Mouse (Mus musculus): Measurements from ENCODE around the gene Bicc1.

Gene Bicc1

GRCm38 (mm10) chr10:71025131-71025894, 134.2 kb downstream of the Bicc1 start:
- in situ Hi-C loops (cut with MboI; ENCODE audit: low pct_unique_long_range_greater_than_20kb in 1 of 2, low sequenced_read_pairs in 2 of 2, unreplicated experiment in 1 of 2), result no loop called here

DNA sequence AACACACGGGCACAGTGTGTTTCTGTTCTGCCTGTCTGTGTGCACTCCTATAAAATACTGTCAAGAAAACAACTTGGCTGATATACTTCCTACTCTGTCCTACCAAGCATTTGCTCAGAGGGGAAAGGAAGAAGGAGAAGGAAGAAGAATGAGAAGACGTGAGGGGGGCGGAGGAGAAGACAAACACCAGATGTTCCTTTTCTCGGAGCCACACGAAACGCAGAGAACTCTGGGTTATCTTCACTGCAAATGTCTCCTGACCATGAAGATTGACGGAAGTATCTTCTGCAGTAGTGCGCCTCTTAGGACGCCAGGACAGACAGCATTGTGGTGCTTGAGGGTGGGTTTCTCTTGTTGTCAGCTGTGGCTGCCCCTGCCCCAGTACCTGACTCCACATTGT, 134.8 kb downstream of the Bicc1 start:
- in situ Hi-C loops (cut with MboI; ENCODE audit: low pct_unique_long_range_greater_than_20kb in 1 of 2, low sequenced_read_pairs in 2 of 2, unreplicated experiment in 1 of 2), result no loop called here

DNA sequence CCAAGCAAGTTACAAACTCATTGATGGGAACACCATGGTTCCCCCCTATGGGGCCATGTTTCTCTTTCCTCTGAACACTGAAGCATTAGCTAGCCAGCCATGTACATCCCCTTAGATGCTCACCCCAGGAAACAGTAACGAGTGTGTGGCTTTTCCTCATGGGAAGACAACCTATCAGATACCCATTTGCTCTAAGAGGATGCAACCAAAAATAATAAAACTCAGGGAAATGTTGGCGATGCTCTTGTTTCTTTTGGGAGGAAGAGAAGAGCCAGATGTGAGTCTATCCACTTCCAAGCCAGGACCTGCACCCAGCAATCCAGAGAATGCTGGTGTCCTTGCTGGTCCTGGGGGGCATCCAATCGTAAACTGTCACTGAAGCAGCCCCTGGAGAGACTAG, 136.0 kb downstream of the Bicc1 start:
- in situ Hi-C loops (cut with MboI; ENCODE audit: low pct_unique_long_range_greater_than_20kb in 1 of 2, low sequenced_read_pairs in 2 of 2, unreplicated experiment in 1 of 2), result no loop called here

- in situ Hi-C loops (cut with MboI; ENCODE audit: low pct_unique_long_range_greater_than_20kb in 1 of 2, low sequenced_read_pairs in 2 of 2, unreplicated experiment in 1 of 2), result no loop called here
These were observed 139.0 kb downstream of the Bicc1 start for GRCm38 (mm10) chr10:71020459-71020858.

- in situ Hi-C loops (cut with MboI; ENCODE audit: low pct_unique_long_range_greater_than_20kb in 1 of 2, low sequenced_read_pairs in 2 of 2, unreplicated experiment in 1 of 2), result no loop called here
These were observed 139.7 kb downstream of the Bicc1 start for GRCm38 (mm10) chr10:71019836-71020235.

GRCm38 (mm10) chr10:71009771-71010496, 149.6 kb downstream of the Bicc1 start:
- in situ Hi-C loops (cut with MboI; ENCODE audit: low pct_unique_long_range_greater_than_20kb in 1 of 2, low sequenced_read_pairs in 2 of 2, unreplicated experiment in 1 of 2), result no loop called here

DNA sequence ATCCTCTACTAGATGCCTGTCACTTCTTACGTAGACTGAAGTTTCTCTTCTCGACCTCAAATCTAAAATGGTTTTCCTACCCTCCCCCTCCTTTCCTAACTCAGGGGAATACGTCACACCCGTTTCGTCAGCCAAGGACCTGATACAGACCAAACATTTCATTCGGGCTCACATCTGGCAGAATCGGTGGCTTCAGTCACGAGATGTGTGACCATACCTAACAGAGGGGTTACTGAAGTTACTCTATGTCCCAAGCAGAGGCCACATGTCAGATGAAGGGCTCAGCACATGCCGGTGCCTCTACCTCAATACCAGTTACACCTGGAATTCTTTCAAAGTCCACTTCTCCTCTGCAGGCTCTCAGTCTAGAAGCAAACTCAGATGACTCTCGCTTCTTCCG, 150.8 kb downstream of the Bicc1 start:
- in situ Hi-C loops (cut with MboI; ENCODE audit: low pct_unique_long_range_greater_than_20kb in 1 of 2, low sequenced_read_pairs in 2 of 2, unreplicated experiment in 1 of 2), result no loop called here

- in situ Hi-C loops (cut with MboI; ENCODE audit: low pct_unique_long_range_greater_than_20kb in 1 of 2, low sequenced_read_pairs in 2 of 2, unreplicated experiment in 1 of 2), result no loop called here
These were observed 151.5 kb downstream of the Bicc1 start for GRCm38 (mm10) chr10:71007956-71008355.

DNA sequence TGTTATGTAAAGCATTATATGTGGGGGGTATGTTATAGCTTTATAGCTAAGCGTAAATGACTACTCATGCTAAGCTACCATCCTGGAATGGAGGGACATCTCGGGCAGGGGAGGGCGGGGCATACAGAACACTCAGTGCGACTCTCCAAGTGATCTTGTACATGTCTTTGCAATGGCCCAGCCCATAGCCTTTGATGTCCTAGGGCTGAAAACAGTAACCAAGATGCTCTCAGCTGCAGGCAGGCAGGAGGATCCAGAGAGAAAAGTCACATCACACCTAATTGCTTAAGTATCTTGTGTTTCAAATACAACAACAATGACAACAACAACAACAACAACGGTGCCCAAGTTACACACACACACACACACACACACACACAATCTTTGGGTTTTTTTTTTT, 152.0 kb downstream of the Bicc1 start:
- in situ Hi-C loops (cut with MboI; ENCODE audit: low pct_unique_long_range_greater_than_20kb in 1 of 2, low sequenced_read_pairs in 2 of 2, unreplicated experiment in 1 of 2), result no loop called here

DNA sequence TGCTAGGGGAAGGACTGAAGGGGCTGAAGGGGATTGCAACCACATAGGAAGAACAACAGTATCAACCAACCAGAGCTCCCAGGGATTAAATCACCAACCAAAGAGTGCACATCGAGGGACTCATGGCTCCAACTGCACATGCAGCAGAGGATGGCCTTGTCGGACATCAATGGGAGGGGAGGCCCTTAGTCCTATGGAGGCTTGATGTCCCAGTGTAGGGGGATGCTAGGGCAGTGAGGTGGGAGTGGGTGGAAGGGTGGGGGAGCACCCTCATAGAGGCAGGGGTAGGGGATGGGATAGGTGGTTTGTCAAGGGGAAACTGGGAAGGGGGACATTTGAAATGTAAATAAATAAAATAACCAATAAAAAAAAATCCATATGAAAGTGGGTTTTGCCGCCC, 152.5 kb downstream of the Bicc1 start:
- in situ Hi-C loops (cut with MboI; ENCODE audit: low pct_unique_long_range_greater_than_20kb in 1 of 2, low sequenced_read_pairs in 2 of 2, unreplicated experiment in 1 of 2), result no loop called here

DNA sequence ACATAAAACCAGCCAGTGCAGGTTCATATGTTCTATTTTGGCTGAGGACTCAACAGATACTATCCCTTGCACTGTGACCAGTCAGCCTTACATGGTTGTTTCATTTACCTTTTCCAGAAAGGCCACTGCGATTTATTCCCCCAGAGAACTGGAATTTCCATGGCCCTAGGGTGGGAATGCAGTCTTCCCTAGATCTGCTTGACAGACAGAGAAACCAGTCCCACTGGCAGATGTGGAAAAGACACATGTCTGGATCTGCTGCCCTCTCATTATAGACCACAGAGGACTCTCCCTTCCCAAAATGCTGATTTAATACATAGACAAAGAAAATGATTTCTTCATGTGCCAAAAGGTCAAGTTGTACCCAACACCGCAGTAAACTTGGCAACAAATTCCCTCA, 156.6 kb downstream of the Bicc1 start:
- in situ Hi-C loops (cut with MboI; ENCODE audit: low pct_unique_long_range_greater_than_20kb in 1 of 2, low sequenced_read_pairs in 2 of 2, unreplicated experiment in 1 of 2), result no loop called here

- in situ Hi-C loops (cut with MboI; ENCODE audit: low pct_unique_long_range_greater_than_20kb in 1 of 2, low sequenced_read_pairs in 2 of 2, unreplicated experiment in 1 of 2), result no loop called here
These were observed 157.3 kb downstream of the Bicc1 start for GRCm38 (mm10) chr10:71002186-71002585.

- in situ Hi-C loops (cut with MboI; ENCODE audit: low pct_unique_long_range_greater_than_20kb in 1 of 2, low sequenced_read_pairs in 2 of 2, unreplicated experiment in 1 of 2), result no loop called here
These were observed 161.4 kb downstream of the Bicc1 start for GRCm38 (mm10) chr10:70998136-70998535.

- in situ Hi-C loops (cut with MboI; ENCODE audit: low pct_unique_long_range_greater_than_20kb in 1 of 2, low sequenced_read_pairs in 2 of 2, unreplicated experiment in 1 of 2), result no loop called here
These were observed 163.4 kb downstream of the Bicc1 start for GRCm38 (mm10) chr10:70996051-70996450.

DNA sequence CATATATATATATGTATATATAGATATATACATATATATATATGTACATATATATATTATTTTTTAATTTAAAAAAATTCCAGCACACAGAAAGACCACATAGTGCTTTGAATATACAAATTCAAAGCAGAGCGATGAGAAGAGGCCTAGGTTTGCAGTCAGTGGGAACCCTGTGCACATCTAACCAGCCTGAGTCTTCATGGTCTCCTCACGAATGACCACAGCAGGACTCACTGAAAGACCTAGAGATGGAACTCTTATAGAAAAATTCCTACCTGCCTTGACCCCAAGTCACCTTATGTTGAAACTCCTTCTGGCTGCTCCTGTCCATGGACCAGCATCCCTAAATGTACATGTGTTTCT, 165.4 kb downstream of the Bicc1 start:
- in situ Hi-C loops (cut with MboI; ENCODE audit: low pct_unique_long_range_greater_than_20kb in 1 of 2, low sequenced_read_pairs in 2 of 2, unreplicated experiment in 1 of 2), result no loop called here

DNA sequence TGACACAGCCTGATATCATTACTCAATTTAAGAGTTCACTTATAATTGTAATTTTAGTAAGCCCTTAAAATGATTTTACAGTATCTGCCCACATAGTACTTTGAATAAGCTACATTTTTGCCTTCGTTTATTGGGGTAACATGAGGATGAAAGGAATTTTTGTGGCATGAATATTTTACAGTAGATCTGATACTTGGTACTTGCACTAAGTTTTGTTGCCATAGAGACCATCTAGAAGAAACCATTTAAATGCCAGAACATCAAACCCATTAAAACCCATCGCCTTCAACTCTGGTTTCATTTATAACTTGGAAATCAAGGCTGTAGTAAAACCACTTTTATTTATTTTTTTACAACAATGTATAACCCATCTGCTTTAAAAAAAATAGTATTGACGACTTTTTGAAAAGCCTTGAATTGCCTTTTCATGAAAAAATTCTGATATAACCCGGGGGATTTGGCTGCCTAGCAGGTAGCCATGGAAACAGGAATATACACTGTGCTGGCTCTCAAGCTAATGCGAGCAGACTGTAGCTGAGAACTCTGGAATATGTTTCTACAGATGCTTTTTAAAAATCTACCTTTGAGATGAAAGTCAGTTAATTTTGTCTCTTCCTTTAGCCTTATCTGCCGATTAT, 165.9 kb downstream of the Bicc1 start:
- in situ Hi-C loops (cut with MboI; ENCODE audit: low pct_unique_long_range_greater_than_20kb in 1 of 2, low sequenced_read_pairs in 2 of 2, unreplicated experiment in 1 of 2), result no loop called here

DNA sequence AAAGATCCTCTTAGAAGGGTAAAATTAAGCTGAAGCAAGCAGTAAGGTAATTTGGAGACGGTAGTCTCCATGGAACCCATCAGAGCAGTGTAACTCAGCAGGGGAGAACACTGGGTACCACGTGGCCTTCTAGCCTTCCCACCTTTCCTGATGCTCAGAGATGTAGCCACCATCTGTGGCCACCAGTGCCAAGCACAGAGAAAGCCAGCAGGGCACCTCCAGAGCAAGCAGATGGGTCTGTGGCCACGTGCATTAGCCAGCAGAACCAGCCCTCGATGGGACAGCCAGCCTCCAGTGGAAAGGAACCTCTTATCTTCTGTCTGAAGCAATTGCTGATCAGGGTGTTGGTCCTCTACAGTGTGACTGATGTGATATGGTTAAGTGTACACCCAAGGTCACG, 172.1 kb downstream of the Bicc1 start:
- in situ Hi-C loops (cut with MboI; ENCODE audit: low pct_unique_long_range_greater_than_20kb in 1 of 2, low sequenced_read_pairs in 2 of 2, unreplicated experiment in 1 of 2), result no loop called here

DNA sequence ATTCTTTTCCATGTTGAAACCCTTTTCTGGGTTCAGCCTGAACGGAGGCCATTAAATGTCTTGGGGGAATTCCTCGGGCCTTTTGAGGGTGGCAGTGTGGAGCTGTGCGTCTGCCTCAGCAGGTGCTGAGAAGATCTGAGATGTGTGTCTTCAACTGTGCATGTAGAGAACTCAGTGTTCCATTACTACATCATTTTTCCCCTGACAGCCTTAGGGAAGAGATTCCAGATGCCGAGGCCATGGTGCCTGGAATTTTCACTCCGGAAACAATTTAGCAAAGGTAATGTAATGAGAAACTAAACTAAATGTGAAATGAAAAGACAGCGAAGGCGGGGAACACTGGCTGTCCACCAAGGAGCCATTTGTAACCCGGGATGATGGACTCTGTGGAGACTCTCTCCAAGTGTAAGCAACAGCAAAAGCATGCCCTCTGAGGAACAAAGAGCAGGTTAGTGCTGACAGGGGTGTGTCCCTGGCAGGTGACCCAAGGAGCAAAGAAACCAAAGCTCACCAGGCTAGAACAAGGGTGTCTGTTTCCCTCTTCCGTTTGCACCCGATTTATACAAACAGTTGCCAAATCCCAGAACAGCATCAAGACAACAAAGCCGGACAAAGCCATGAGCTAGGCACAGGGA, 176.3 kb downstream of the Bicc1 start:
- in situ Hi-C loops (cut with MboI; ENCODE audit: low pct_unique_long_range_greater_than_20kb in 1 of 2, low sequenced_read_pairs in 2 of 2, unreplicated experiment in 1 of 2), result no loop called here

DNA sequence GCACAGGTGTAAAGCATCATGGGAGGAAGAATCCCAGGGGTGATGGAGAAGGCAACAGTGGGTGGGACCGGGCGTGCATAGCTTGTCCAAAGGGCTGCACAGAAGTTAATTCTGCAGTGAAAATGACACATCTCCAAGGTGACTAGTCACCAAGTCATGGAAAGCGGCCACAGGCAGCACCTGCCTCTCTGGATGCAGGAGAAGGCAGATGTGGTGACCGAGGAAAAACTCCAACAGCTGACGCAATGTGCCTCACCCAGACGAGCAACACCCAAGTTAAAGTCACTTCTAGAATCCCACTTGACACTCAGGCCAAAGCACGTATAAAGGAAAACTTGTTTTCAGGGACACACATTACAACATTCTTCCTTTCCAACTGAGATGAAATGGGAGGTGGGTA, 177.3 kb downstream of the Bicc1 start:
- in situ Hi-C loops (cut with MboI; ENCODE audit: low pct_unique_long_range_greater_than_20kb in 1 of 2, low sequenced_read_pairs in 2 of 2, unreplicated experiment in 1 of 2), result no loop called here
